Mouse (Mus musculus): ENCODE measurements at regions not wholly inside any gene's neighbourhood (a gene's known extent, or its start where the extent isn't known, plus 50 kb on each side); places are given as distances from the start of the nearest gene placed in this dataset.

GRCm38 (mm10) chr7:66576261-66576660, 113.1 kb downstream of the Asb7 start:
- TF ChIP-seq POLR2A (IDR thresholded peaks at IDR 0.05; ENCODE audit: borderline replicate concordance, insufficient read depth, low read length) (no peak), CTCF (IDR thresholded peaks at IDR 0.05; ENCODE audit: borderline replicate concordance, insufficient read depth, low read depth, low read length) (no peak)

Measured in cerebellum, adult 2 months (tissue).